23 mouse cellular contexts compared by ENCODE assay signal in genomic region chr16:94999551-94999950, GRCm38 (mm10). TPM values are rescaled to one million over a fixed set of nuclear protein-coding genes. Genes with fewer than 3 reads are reported as not detected.
"Had no signal": no experiment of that assay in that cellular context is flagged by ENCODE, and none has a peak within 500 bp of the region (broad histone marks: within the 10 kb centered on the region; RNA-seq: fewer than 3 reads in every experiment).

No protein-coding gene starts in this region.

- H3K4me1 ChIP-seq: lung, embryonic 15.5 days; megakaryocyte, embryonic 14.5 days; stomach, embryonic 15.5 days had no signal

- H3K36me3 ChIP-seq: lung, embryonic 15.5 days; midbrain, embryonic 13.5 days; midbrain, embryonic 15.5 days; neural tube, embryonic 12.5 days; stomach, embryonic 15.5 days had no signal

- H3K9ac ChIP-seq: liver, postnatal 0 days; lung, embryonic 15.5 days; midbrain, embryonic 13.5 days; midbrain, embryonic 15.5 days; neural tube, embryonic 12.5 days; stomach, embryonic 15.5 days had no signal

- H3K27ac ChIP-seq: lung, embryonic 15.5 days; macrophage; midbrain, embryonic 13.5 days; midbrain, embryonic 15.5 days; neural tube, embryonic 12.5 days; stomach, embryonic 15.5 days; stomach, postnatal 0 days had no signal

- H3K4me2 ChIP-seq: lung, embryonic 15.5 days; midbrain, embryonic 11.5 days; midbrain, embryonic 13.5 days; midbrain, embryonic 15.5 days; neural tube, embryonic 12.5 days; stomach, embryonic 15.5 days had no signal

- H3K9me3 ChIP-seq: lung, embryonic 15.5 days; megakaryocyte, embryonic 14.5 days; midbrain, embryonic 13.5 days; midbrain, embryonic 15.5 days; neural tube, embryonic 12.5 days; stomach, embryonic 15.5 days had no signal

- ATAC-seq: liver, postnatal 0 days; lung, postnatal 0 days; midbrain, embryonic 13.5 days; midbrain, embryonic 15.5 days had no signal

- H3K4me3 ChIP-seq: lung, embryonic 15.5 days; megakaryocyte, embryonic 14.5 days; midbrain, embryonic 13.5 days; midbrain, embryonic 15.5 days; neural tube, embryonic 12.5 days; stomach, embryonic 15.5 days had no signal

- DNase-seq: liver, postnatal 0 days; lung, adult 2 months; lung, postnatal 14 days; lung, postnatal 36 days; right cerebral cortex, postnatal 14 days; thymus, adult 2 months; thymus, postnatal 25 days; thymus, postnatal 4 days had no signal

RNA-seq across cellular contexts. Expression of gene Kcnj6, which starts 2.0 kb away (rescaled TPM):
- total RNA-seq: megakaryocyte progenitor cell, adult 5-6 weeks; monocyte, adult 5-6 weeks; neutrophil, adult 5-6 weeks had no signal
- polyA plus RNA-seq: liver, postnatal 0 days; lung, adult 2 months; lung, embryonic 15.5 days; lung, postnatal 0 days; spleen, adult 2 months; stomach, postnatal 0 days; urinary bladder, adult 2 months had no signal
